Mouse (Mus musculus) erythroblast, embryonic 14.5 days (primary cell): ENCODE data around the gene Tmsb4x.

ENCODE experiments used
- GATA1 ChIP-seq: IDR thresholded peaks from 2 replicates; pipeline ENCODE4 v1.6.1; 2012; ENCODE audit warnings: low read length, inconsistent platforms, mixed read lengths
- TAL1 ChIP-seq: IDR thresholded peaks from 3 replicates; pipeline ENCODE4 v1.6.1; 2012; ENCODE audit warnings: low read length, inconsistent platforms, mixed read lengths

- TF ChIP-seq GATA1 (no peak), TAL1 (no peak)
Measured at GRCm38 (mm10) chrX:167207741-167208505, 1.2 kb downstream of the Tmsb4x start.
